Mouse (Mus musculus) layer of hippocampus, adult 18-20 months (tissue): ENCODE data around the gene St8sia6. TPM values are rescaled to one million over a fixed set of nuclear protein-coding genes. Genes with fewer than 3 reads are reported as not detected.

Experiments used
- DNase-seq, 2 experiments: peaks; one replicate each; pipeline ENCODE4 v3.0.0; 2022; ENCODE audit warnings: low spot score in 2 of 2
- total RNA-seq, 2 experiments: library from RNA; stranded (reverse); gene quantifications; 2 replicates each; pipeline ENCODE4 v1.2.3; 2021

Gene St8sia6
- total RNA-seq, 2 experiments from 2014 or later = 3.2 to 4.0 TPM

DNA sequence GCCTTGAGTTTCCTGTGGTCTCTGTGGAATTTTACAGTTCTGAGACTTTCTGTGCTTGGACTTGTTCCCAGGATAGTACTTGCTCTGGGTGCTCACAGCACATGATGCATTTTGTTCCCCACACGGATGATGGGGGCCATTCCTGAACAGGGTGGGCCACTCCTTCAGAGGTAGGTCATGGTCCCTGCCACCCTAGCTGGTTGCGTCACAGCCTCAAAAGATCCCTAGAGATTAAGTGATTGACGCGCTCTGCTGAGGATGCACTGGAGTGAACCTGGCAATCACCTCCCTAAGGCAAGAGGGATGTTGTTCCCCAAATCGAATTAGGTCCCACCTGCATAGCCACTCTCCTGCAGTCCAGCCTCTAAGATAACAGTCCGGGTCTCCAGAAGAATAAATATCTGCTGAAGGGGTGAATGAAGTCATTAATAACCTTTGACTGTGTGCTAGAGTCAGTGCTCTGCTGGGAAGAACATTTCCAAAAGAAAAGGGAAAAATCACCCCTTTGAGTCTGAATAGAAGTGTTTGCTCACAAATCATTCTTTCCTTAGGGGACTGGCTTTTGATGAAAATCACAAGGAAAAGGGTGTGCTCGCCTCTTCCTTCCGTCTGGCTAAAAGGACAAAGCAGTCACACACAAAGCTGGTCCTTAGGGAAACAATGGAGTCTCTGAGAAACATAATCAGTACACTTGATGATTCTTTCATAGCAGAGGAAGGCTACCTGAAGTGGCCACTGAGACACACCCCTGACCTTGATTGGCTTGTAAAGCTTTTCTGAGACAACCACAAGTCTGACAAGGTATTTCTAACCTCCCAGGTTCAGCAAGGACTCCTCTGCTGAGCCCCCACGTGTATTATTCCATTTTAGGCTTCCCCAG, 26.1 kb downstream of the St8sia6 start:
- DNase-seq = no peak

DNA sequence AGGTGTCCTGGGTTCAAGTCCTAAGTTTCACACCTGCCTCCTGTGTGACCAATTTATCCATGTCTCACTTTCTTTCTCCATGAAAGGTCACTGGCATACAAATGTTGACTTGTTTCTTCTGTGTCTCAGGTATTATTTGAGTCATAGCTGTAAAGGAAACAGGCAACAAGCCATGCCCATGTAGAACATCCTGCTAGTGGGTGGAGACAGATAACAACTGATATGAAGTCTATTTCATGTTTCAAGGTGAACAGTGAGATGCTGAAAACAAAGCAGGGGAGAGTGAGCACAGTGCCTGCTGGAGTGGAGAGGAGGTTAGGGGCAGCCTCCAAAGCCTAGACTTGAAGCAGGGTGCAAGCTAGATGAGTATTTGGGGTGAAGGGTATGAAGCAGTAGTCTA, 33.5 kb downstream of the St8sia6 start:
- DNase-seq = no peak

DNA sequence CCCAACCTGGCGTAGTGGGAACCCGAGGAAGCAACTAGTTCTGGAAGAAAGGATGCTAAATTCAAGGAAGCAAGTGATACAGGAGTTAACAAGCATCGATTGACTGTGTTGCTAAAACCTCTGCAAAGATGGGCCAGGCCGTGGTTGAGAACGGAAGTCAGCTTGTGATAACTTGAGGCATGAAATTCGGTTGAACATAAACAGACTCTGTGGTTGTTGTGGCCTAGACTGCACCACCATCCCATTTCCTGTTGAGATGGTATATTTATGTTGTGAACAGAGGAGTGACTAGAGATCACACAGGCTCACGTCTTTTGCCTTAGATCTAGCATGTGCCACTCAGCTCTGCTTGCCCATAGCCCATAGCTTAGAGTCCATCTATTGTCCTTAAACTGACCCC, 36.5 kb downstream of the St8sia6 start:
- no peak for DNase-seq

DNA sequence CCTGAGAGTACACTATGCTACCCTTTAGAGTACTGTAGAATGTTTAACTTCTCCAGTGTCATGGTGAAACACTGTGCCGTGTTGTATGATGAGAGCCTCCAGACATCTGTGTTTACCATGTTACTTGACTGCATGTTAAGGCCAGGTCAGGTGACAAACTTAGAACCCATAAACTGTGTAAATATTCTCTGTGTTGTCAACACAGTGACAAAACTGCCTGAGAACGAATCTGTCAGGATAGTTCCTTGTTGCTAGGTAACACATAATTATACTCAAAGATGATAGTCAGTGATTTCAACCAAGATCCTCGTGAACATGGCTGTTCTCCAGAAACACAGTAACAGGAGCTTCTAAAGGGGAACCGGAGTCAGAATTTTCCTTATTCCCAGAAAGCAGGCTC, 38.1 kb downstream of the St8sia6 start:
- no peak for DNase-seq

DNA sequence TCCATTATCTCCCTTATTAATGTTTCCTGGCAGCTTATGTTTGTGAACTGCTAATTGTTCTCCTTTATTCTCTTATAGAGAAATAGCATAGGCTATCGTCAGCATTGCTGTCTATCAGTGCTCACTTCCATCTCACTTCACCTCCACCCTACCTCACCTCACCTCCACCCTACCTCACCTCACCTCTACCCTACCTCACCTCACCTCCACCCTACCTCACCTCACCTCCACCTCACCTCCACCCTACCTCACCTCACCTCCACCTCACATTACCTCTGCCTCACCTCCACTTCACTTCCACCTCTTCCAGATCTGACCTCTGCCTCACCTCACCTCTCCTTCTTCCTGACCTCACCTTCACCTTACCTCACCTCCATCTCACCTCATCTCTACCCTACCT, 42.2 kb downstream of the St8sia6 start:
- no peak for DNase-seq

DNA sequence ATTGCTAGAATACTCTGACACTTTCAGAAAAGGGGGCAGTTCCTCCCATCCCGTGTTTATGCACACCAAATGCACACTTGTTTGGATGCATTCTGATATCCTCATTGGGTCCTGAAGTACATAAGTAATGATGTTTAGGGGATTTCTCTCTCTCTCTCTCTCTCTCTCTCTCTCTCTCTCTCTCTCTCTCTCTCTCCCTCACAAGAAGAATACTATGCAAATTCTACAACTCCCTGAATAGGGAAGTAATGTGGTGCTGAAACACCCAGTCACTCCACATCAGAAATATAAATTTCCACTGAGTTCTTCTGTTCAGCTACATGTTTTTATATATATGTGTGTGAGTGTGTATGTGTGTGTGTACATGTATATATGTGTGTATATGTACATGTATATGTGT, 43.1 kb downstream of the St8sia6 start:
- DNase-seq = no peak

DNA sequence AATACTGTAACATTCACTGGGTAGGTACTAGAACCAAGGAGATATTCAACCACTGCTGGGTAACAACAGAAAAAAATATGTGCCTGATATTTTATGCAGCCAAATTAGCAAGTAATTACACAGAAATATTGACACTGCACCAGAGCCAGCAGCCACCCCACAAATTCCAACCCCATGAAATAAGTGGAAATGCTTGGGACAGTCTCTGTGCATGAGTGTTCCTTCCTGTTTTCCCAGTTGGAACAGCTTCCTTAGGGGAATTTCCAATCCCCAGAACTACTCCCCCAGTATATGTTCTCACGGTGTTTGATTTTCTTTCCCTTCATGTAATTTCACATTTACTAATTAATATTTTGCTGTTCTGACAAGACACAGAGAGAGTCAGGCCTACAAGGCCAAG, 43.8 kb downstream of the St8sia6 start:
- no peak for DNase-seq

DNA sequence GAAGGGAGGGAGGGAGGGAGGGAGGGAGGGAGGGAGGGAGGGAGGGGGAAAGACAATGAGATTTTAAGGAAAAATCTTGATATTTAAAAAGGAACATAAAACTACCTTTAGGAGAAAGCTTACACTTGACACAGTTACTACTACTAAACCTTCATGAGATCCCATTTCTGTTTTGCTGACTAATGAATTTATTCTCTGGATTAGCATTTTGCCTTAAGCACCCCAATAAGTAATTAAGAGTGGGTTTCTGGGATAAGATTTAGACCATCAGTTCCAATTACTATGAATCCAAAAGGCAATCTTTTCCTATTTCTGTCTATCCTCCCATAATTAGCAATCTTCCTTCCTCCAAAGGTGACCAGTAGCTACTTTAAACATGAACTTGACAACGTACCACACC, 44.7 kb downstream of the St8sia6 start:
- no peak for DNase-seq

DNA sequence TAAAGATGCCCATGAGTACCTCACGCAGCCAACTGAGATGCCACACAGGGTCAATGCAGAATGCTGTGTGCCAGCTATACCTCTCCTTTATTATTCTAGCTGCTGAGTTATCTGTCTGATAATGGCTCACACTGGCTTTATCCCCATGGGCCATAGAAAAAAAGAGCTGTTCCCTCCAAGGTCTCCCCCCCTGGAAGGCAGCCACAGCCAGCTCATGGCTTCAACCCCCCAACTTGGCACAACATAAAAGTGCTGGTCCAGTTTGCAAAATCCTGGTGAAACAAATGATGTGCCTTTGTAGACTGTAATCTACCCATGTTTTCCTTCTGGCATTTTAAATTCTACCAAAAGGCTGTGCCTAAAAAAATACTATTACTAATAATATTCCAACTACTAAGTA, 46.3 kb downstream of the St8sia6 start:
- no peak for DNase-seq

DNA sequence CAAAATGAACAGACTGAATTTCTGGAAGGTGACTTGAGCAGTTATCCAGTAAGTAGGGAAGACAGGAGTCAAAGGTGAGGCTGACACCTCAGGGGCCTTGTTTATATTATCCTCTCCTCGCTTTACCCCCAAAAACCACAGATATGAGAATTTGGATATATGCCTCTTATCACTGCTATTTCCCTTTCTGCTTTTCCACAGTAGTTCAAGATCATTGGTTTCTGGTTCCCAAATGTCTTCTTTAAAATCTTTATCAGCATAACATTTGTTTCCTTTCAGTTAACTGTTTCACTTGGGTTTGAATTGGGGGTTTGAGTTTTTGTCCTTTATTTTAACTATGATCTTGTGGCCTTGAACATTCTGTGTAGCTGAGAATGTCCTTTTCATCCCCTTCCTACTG, 47.8 kb downstream of the St8sia6 start:
- DNase-seq = no peak

DNA sequence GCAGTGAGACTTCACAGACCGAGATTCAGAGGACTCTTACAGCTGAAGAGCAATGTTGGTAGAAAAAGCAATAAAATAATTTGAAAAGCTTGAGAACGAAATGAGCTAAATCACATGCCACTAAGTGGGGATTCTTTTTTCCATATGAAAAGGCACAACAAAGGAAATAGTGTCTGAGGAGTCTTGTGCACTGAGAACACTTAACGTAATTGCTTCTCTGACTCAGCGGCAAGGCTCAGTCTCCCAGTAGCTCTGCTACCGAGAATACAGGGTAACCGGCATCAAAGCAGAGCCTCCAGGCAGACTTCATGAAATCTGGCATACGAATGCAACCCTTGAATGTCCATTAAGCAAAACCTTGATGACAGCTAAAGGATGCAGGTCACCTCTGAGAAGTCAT, 55.2 kb downstream of the St8sia6 start:
- DNase-seq = no peak

DNA sequence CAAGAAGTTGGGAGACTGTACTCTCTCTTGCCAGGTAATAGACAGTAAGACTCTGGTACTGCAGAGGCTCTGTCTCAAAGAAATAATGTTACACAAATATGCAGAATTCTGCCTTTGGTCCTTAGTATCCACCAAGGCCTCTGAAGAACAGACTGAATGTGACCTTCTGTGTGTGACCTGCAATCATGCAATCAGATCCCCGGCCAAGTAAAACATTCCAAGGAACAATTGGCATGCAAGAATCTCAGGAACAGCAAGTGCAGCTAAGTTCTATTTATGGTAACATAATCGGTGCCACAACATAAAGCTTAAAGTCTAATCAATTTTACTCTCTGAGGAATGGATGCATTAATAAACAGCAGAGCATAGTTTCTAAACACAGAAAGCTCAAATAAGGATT, 66.0 kb downstream of the St8sia6 start:
- no peak for DNase-seq

DNA sequence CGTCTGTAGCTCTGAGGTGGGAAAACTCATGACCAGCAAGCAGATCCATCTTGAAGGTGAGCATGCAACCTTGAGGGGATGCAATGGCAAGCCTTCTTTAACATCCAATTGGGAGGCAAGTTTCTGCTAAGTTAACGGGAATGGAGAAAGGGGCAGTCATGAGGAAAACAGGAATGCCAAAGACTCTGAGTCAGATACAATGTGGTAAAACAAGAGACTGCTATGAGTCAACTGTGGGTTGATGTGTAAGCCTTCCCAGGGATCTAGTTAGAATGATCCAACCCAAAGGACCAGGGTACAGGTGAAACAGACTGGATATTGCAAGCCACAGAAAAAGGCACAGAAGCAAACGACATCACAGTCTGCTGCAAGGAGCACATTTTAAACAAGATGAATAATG, 68.3 kb downstream of the St8sia6 start:
- DNase-seq = no peak

DNA sequence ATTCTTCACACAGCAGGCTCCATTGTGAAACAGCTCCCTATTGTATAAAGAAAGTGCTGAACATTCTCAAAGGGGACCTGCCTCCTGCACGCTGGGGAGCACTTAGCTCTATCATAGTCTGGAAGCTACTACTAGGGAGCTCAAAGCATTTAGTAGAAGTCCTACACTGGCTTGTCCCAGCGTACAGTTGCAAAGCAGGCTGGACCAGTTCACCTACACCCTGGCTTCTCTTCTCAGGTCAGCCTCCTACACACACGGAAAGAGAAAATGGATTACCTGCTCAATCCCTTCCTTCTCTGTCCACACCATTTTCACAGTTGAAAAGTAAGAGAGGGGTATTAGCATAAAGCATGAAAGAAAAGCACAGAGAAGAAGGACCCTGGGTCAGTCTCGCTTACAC, 71.6 kb downstream of the St8sia6 start:
- DNase-seq = no peak

DNA sequence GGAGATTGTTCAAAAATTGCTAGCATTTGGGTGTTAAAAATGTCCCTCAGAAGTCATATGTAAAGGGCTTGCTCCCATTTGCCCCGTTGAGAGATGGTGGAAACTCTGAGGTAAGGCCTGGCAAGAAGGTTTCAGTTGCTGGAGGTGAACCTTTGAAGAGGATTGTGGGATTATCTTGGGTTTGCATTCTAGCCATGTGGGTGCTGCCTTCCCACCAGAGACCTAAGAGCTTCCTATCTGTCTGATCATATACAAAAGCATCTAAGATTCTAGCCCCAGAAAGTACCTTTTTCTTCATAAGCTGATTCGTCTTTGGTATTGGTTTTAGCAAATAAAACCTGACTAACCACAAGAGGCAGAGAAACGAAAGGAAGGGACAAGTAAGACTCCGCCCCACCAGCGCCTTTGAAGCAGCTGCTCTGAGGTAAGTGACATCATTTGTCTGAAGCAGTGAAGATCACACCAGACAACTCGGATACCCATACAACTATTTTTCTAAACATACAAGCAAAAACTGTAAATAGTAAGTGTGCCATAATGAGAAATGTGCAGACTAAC, 75.2 kb downstream of the St8sia6 start:
- DNase-seq = no peak

DNA sequence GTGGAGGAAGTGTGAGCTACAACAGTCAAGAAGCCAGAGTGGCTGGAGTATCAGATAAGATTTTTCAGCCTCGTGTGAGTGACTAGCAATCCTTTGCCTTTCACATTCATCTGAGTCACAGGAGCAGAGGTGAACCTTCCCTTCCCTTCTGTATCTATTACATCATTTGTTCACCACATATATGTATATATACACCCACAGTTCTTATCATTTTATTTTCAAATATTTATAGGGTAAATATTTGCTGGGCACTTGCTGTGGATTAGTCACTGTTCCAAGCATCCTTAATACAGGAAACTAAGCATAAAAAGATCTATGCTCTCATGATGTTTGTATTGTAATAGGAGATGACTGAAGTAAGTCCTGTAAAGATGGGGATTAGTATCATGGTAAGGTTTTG, 85.1 kb downstream of the St8sia6 start:
- DNase-seq = no peak

DNA sequence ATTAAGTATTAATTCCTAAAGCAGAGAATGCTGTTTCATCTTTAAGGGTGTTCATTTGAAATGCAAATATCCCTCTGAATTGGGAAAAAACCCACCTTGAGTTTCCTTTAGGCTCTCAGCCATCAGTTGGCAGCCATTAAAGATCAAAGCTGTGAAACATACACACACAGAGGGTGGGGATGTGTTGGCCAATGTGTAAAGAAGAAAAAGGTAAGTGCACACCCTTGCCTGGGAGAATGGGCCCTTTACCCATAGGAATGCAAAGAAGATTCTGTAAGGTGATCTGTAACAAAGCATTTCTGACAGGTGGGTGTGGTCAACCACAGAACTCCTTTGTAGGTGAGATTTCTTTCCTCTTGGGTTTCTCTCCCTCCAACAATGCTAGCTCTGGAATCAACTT, 96.3 kb downstream of the St8sia6 start:
- no peak for DNase-seq

DNA sequence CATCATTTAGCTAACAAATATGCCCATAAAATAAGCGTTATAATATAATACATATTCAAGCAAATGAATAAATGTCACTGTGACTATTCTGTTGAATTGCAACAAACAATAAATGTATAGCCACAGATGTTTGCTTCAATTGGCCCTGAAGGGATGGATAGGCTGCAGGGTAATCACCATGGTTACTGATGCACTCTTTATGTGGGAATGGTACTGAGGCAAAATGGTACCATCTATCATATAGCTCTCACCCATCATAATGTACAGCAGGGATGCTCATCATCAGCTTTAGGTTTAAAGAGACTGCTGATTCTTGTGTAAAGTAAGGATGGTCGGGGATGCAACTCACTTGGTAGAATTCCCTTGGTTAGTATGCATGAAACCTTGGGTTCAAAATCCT, 99.4 kb downstream of the St8sia6 start:
- no peak for DNase-seq

DNA sequence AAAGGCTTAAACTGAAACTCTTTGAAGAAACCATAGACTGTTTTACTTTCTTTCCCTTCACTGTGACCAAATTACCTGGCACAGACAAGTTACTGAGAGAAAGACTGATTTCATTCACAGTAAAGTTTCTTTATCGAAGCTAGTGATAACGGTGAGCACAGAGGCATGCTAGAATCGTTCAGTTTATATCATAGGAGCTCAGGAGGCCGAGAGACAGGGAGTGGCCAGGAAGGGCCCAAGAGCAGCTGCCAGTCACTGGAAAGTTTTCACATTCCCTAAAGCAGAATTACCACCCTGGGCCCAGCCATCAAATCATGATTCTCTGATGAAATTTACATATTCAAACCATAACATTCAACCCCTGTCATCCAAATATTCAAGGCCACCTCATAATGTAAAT, 109.5 kb downstream of the St8sia6 start:
- DNase-seq = no peak

DNA sequence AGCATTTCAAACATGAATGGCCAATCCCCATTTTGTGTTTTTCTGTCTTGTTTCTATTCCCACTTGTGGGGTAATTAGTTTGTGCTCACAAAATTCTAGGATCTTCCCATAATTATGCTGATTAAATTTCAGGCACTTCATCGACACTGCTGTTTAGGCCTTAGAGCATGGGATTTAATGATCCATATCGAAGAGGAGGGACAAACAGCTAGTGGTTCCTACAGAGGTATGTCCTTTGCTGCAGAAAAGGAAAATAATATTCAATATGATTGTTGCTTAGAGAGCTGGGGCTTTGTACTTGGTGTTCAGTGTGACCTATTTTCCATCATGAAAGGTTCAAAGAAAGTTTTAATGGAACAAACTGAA, 110.7 kb downstream of the St8sia6 start:
- no peak for DNase-seq

DNA sequence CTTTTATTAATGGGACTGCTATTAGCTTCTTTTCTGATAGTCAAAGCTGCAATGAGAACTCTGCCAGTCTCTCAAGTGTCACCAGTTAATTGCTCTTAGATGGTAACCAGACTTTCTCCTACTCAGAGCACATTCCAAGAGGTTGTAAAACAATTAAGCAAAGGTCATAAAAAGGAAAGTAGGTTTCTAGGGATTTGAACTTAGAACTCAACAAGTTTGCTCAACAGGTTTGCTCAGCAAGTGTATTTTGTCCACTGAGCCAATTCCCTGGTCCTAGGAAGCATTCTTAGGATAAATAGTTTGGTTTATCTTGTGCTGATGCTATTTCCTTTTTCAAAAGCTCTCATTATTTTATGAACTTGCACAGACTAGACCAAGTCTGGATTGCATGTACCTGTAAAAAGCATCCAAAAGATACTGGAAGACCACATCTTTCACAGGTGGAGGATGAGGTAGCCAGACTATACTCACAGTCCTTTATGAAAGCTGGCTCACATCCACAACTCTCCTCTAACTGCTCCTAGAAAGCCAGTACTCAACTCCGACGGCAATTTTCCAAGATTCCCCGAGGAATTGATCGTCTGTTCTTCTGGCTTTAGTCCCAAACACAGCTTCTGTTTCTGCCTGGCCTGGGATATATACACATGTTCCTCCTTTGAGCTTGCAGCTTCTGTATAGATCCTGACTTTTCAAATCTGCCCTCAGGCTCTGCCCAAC, 111.2 kb downstream of the St8sia6 start:
- DNase-seq = peak; percentile 5 to 56

DNA sequence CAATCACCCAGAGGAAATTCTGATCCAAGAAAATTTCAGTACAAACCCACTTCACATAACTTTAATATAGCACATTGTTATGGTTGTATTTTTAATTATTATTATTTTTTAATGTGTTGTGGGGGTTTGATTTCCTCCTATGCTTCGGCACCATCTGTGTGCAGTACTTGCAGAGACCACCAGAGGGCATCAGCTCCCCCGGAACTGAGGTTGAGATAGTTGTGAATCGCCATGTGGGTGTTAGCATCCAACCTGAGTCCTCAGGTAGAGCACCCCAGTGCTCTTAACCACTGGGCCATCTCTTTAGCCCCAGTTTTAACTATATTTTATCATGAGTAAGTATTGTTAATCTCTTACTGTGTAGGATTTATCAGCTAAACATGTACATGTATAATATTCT, 120.9 kb downstream of the St8sia6 start:
- no peak for DNase-seq

DNA sequence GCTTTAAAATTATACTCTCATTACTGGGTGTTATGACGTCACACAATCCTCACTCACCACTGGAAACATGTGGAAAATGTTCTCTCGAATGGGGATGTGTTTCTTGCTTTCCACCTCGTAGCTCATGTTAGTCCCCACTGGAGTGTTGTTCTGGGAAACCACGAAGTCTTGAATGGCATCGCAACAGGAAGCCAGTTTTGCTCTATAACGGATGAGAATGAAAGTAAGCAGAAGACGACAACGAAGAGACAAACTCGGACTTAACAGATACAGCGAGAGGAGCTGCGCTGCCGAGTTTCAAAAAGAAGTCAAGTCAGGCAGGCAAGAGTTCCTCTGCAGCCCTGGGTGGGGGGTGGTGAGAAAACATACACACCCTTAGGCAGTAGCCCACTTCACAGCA, 121.4 kb downstream of the St8sia6 start:
- DNase-seq = no peak
